Mouse (Mus musculus) G1E (cell line): Measurements from ENCODE around the gene Ext2. TPM values are rescaled to one million over a fixed set of nuclear protein-coding genes. Genes with fewer than 3 reads are reported as not detected.

ENCODE experiments used
- ATAC-seq: 2 replicates; pipeline ENCODE4 v1.8.0; 2016; ENCODE audit warnings: mild to moderate bottlenecking; ENCODE audit not compliant: insufficient number of reproducible peaks, poor library complexity, low FRiP score, severe bottlenecking; ENCODE audit errors: extremely low read depth
- DNase-seq: peaks from one replicate; pipeline ENCODE4 v3.0.0; 2012; ENCODE audit warnings: low spot score
- H3K27me3 ChIP-seq: 2 replicates; pipeline ENCODE4 v1.6.1; 2012; ENCODE audit warnings: mild to moderate bottlenecking, low read length, inconsistent platforms; ENCODE audit not compliant: insufficient read depth
- H3K36me3 ChIP-seq: replicated peaks from 2 replicates; pipeline ENCODE3; 2012; ENCODE audit warnings: mild to moderate bottlenecking, inconsistent platforms
- H3K4me1 ChIP-seq: 2 replicates; pipeline ENCODE4 v1.6.1; 2012; ENCODE audit warnings: low read depth, low read length, inconsistent platforms, mixed read lengths; ENCODE audit not compliant: insufficient read depth
- H3K4me3 ChIP-seq: 2 replicates; pipeline ENCODE4 v1.5.1; 2012; ENCODE audit warnings: low read depth, mild to moderate bottlenecking, inconsistent platforms, low read length, moderate library complexity, mixed read lengths
- H3K9me3 ChIP-seq: replicated peaks from 2 replicates; pipeline ENCODE4 v1.6.1; 2012; ENCODE audit warnings: inconsistent platforms
- CTCF ChIP-seq: IDR thresholded peaks from 2 replicates; pipeline ENCODE4 v1.5.1; 2012; ENCODE audit warnings: low read depth, low read length, inconsistent platforms, mixed read lengths
- GATA1 ChIP-seq: IDR thresholded peaks from 2 replicates; pipeline ENCODE4 v1.6.1; 2012; ENCODE audit warnings: borderline replicate concordance, low read length, inconsistent platforms, mixed read lengths
- GATA2 ChIP-seq: IDR thresholded peaks from 2 replicates; pipeline ENCODE4 v1.6.1; 2012; ENCODE audit warnings: low read depth, low read length, inconsistent platforms, borderline replicate concordance
- POLR2AphosphoS5 ChIP-seq: IDR thresholded peaks from 2 replicates; pipeline ENCODE4 v1.6.1; 2012; ENCODE audit warnings: low read depth, low read length, inconsistent platforms; ENCODE audit not compliant: insufficient replicate concordance
- TAL1 ChIP-seq: conservative IDR thresholded peaks from 2 replicates; pipeline ENCODE4 v1.6.1; 2012; ENCODE audit warnings: low read depth, low read length, inconsistent platforms, mixed read lengths
- polyA plus RNA-seq: library from polyadenylated mRNA; stranded (reverse); fragments of >175 nt; gene quantifications from 2 replicates; pipeline ENCODE4 v1.2.3, GENCODE M21; 2012
- total RNA-seq, 2 experiments: library from RNA; stranded (forward) in 1 of 2; stranded (reverse) in 1 of 2; fragments of 200-1000 nt in 1 of 2; fragments of >200 nt in 1 of 2; fragmentation: Nextera tagmentation in 1 of 2; gene quantifications; 2 replicates each; pipeline ENCODE4 v1.2.3; 2014 to 2017

Gene Ext2
- total and polyA plus RNA-seq, 3 experiments, result 22.9 to 42.6 (median 25.0) TPM

GRCm38 (mm10) chr2:93759173-93759572 lies 63.2 kb downstream of the Ext2 start:
- no peaks in the 10 kb centered on the region for H3K4me1 ChIP-seq
- no peaks in the 10 kb centered on the region for H3K9me3 ChIP-seq
- peaks cover 59% of the 10 kb centered on the region for H3K36me3 ChIP-seq
- H3K27me3 ChIP-seq, result no peaks in the 10 kb centered on the region
- H3K4me3 ChIP-seq, result no peak overlapping the region
- no peak for ATAC-seq
- TF ChIP-seq CTCF (no peak), GATA2 (no peak), POLR2AphosphoS5 (no peak), GATA1 (no peak), TAL1 (no peak)
- no peak for DNase-seq

GRCm38 (mm10) chr2:93758298-93758697 lies 64.1 kb downstream of the Ext2 start:
- DNase-seq (no peak), ATAC-seq (no peak)
- TF ChIP-seq GATA2, result no peak
- TF ChIP-seq GATA1, result no peak
- no peak for TF ChIP-seq POLR2AphosphoS5
- no peak for TF ChIP-seq TAL1
- no peak for TF ChIP-seq CTCF
- Histone ChIP-seq H3K4me3 (no peak overlapping the region), H3K36me3 (peaks cover 62% of the 10 kb centered on the region), H3K9me3 (no peaks in the 10 kb centered on the region), H3K27me3 (no peaks in the 10 kb centered on the region), H3K4me1 (no peaks in the 10 kb centered on the region)

GRCm38 (mm10) chr2:93754366-93754765 lies 68.0 kb downstream of the Ext2 start:
- ATAC-seq, result no peak
- Histone ChIP-seq H3K9me3 (no peaks in the 10 kb centered on the region), H3K4me1 (no peaks in the 10 kb centered on the region), H3K4me3 (no peak overlapping the region), H3K36me3 (peaks cover 47% of the 10 kb centered on the region), H3K27me3 (no peaks in the 10 kb centered on the region)
- no peak for TF ChIP-seq GATA2
- TF ChIP-seq CTCF, result no peak
- TF ChIP-seq POLR2AphosphoS5, result no peak
- TF ChIP-seq GATA1, result no peak
- TF ChIP-seq TAL1, result no peak
- DNase-seq, result no peak

GRCm38 (mm10) chr2:93753147-93753758 lies 69.1 kb downstream of the Ext2 start:
- ATAC-seq (no peak), DNase-seq (no peak)
- Histone ChIP-seq H3K36me3 (peaks cover 44% of the 10 kb centered on the region), H3K4me3 (no peak overlapping the region), H3K9me3 (no peaks in the 10 kb centered on the region), H3K4me1 (no peaks in the 10 kb centered on the region), H3K27me3 (no peaks in the 10 kb centered on the region)
- no peak for TF ChIP-seq GATA2
- TF ChIP-seq POLR2AphosphoS5, result no peak
- no peak for TF ChIP-seq CTCF
- no peak for TF ChIP-seq GATA1
- no peak for TF ChIP-seq TAL1

DNA sequence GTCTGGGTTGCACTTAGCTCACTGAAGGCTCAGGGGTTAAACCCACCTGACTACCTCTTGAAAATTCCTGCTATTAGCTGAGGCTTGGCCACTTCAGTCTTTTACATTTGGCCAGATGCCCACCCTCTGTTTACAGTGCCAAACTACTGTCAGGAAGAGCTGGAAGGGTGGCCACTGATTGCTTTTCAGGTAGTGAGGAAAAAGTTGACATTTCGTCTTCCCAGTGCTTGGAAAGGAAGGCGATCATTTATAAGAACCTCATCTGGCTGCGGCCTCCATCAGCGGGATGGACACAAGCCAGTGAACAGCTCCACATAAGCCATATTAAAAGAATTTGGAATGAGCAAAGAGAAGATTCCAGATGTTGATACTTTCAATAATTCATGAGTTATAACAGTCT lies 72.7 kb downstream of the Ext2 start:
- H3K27me3 ChIP-seq, result no peaks in the 10 kb centered on the region
- TF ChIP-seq CTCF (no peak), TAL1 (no peak), GATA1 (no peak), POLR2AphosphoS5 (no peak), GATA2 (no peak)
- peaks cover 52% of the 10 kb centered on the region for H3K36me3 ChIP-seq
- no peak for DNase-seq
- H3K4me3 ChIP-seq, result no peak overlapping the region
- no peaks in the 10 kb centered on the region for H3K4me1 ChIP-seq
- ATAC-seq, result no peak
- no peaks in the 10 kb centered on the region for H3K9me3 ChIP-seq

DNA sequence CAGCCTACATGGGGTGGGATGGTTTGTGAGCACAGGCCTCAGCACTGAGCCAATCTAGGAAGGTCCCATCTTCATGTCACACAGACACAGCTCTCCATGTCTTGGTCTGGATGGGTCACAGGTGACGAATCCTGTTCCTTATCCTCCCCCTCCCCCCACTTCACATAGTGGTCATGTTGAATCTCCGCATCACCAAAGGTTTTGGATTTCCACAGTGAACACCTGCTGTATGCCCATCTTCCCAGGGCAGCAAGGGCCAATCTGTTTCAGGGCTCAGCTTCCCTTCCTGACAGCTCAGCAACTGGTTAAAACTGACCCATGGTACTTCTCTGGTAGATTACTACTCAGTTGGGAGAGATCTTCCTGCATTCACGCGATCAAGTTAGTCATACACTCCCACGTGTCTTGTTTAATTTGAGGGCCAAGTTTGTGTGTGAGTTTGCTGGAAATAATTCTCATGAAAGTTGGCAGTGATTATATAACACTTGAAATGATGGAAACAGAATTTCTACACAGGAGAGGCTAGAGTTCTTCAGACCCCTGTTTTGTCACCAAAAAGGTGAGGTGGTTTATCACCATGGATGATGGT lies 74.7 kb downstream of the Ext2 start:
- Histone ChIP-seq H3K4me3 (no peak overlapping the region), H3K27me3 (no peaks in the 10 kb centered on the region), H3K9me3 (no peaks in the 10 kb centered on the region), H3K36me3 (peaks cover 60% of the 10 kb centered on the region), H3K4me1 (no peaks in the 10 kb centered on the region)
- TF ChIP-seq GATA2, result no peak
- no peak for TF ChIP-seq GATA1
- no peak for TF ChIP-seq CTCF
- no peak for TF ChIP-seq TAL1
- no peak for TF ChIP-seq POLR2AphosphoS5
- ATAC-seq, result no peak
- DNase-seq, result no peak
